Mouse (Mus musculus) olfactory bulb, adult 2 months (tissue): ENCODE results near the gene Nop56.

Experiments
- CTCF ChIP-seq: fragments of 200-500 bp; IDR thresholded peaks from 2 replicates; pipeline ENCODE4 v1.5.1; 2012; ENCODE audit warnings: low read depth, mild to moderate bottlenecking, low read length, moderate library complexity; ENCODE audit not compliant: insufficient read depth
- POLR2A ChIP-seq: fragments of 200-500 bp; IDR thresholded peaks from 2 replicates; pipeline ENCODE4 v1.6.1; 2012; ENCODE audit warnings: mild to moderate bottlenecking, low read depth, low read length, moderate library complexity; ENCODE audit not compliant: insufficient read depth

DNA sequence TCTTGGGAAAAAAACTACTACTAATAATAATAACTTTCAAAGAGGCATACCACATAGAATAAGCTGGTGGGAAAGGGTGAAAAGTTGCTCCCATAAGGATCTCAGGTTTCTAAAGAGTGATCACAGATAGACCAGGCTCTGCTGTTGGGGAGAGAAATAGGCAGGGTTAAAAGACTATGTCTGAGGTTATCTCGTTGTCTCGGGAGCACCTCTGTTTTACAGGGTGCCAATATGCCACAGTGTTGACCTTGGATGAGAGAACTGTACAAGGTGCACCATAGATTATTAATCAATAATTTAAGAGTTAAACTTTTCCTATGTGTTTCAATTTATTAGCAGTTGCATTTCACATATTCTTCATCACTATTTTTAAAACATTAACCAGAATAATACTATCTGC lies 12.3 kb upstream of the Nop56 start:
- TF ChIP-seq POLR2A (no peak), CTCF (no peak)
